Mouse (Mus musculus) C2C12 (cell line): ENCODE measurements around the gene Lrmda. TPM values are rescaled to one million over a fixed set of nuclear protein-coding genes. Genes with fewer than 3 reads are reported as not detected.

Experiments used
- H3K27me3 ChIP-seq: one replicate; pipeline ENCODE4 v1.6.1; 2011; ENCODE audit not compliant: control insufficient read depth, insufficient read depth, insufficient read length
- H3K36me3 ChIP-seq: one replicate; pipeline ENCODE4 v1.6.1; 2011; ENCODE audit not compliant: control insufficient read depth, insufficient read depth
- H3K4me3 ChIP-seq: one replicate; pipeline ENCODE4 v1.5.1; 2011; ENCODE audit warnings: mild to moderate bottlenecking, control low read depth; ENCODE audit not compliant: poor library complexity, insufficient read depth, severe bottlenecking
- H3K79me2 ChIP-seq: one replicate; pipeline ENCODE4 v1.6.1; 2011; ENCODE audit not compliant: control insufficient read depth, insufficient read depth
- H3K79me3 ChIP-seq: one replicate; pipeline ENCODE4 v1.6.1; 2011; ENCODE audit warnings: low read depth, control low read depth
- H3ac ChIP-seq: one replicate; pipeline ENCODE3; 2011; ENCODE audit warnings: low read depth; ENCODE audit not compliant: control insufficient read depth, insufficient read length
- CEBPB ChIP-seq: IDR thresholded peaks from one replicate; pipeline ENCODE4 v1.6.1; 2011; ENCODE audit warnings: low read depth, mild to moderate bottlenecking, control low read depth, moderate library complexity
- CTCF ChIP-seq: IDR thresholded peaks from one replicate; pipeline ENCODE4 v1.5.1; 2011; ENCODE audit not compliant: control insufficient read depth, insufficient read depth, insufficient read length
- FOSL1 ChIP-seq: IDR thresholded peaks from one replicate; pipeline ENCODE4 v1.8.0; 2011; ENCODE audit warnings: mild to moderate bottlenecking, low read length; ENCODE audit not compliant: poor library complexity, insufficient read depth, severe bottlenecking
- MAX ChIP-seq: IDR thresholded peaks from one replicate; pipeline ENCODE4 v1.6.1; 2011; ENCODE audit warnings: mild to moderate bottlenecking, control low read depth
- MYOD1 ChIP-seq: IDR thresholded peaks from one replicate; pipeline ENCODE4 v1.6.1; 2011; ENCODE audit warnings: low read depth; ENCODE audit not compliant: control insufficient read depth, insufficient read length
- MYOG ChIP-seq: IDR thresholded peaks from one replicate; pipeline ENCODE4 v1.6.1; 2011; ENCODE audit not compliant: control insufficient read depth, insufficient read length; ENCODE audit errors: extremely low read depth
- USF1 ChIP-seq: IDR thresholded peaks from one replicate; pipeline ENCODE4 v1.6.1; 2011; ENCODE audit warnings: low read depth, mild to moderate bottlenecking, control low read depth, moderate library complexity
- polyA plus RNA-seq: library from polyadenylated mRNA; unstranded; fragments of >200 nt; fragmentation: generic; extraction: Trizol; gene quantifications from one replicate; pipeline ENCODE4 v1.2.1, GENCODE M21; 2012; ENCODE audit warnings: missing spikeins

Gene Lrmda
- polyA plus RNA-seq, 1 experiment: not detected

DNA sequence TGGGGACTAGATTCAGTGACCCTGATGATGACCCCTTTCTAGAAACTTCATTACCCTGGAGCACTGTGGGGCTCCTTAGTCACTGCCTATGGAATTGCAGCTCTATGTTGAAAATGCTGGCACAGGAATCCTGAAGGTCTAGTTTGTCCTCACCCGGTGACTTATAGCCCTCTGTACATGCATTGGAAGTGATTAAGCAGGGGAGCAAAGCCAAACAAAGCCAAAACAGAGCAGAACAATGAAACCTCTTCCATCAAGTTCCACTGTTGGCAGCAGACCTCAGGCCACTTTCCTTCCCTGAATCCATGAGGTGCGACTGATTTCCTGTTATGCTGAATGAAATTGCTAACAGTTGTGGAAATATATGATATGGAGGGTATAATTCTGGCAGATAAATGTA, 578.0 kb downstream of the Lrmda start:
- no peaks in the 10 kb centered on the region for H3K27me3 ChIP-seq
- H3K79me3 ChIP-seq: no peaks in the 10 kb centered on the region
- TF ChIP-seq CEBPB (no peak), FOSL1 (no peak), MYOG (no peak), USF1 (no peak), CTCF (no peak)
- H3K4me3 ChIP-seq: no peak overlapping the region
- no peaks in the 10 kb centered on the region for H3K36me3 ChIP-seq
- no peak overlapping the region for H3ac ChIP-seq
- no peaks in the 10 kb centered on the region for H3K79me2 ChIP-seq

DNA sequence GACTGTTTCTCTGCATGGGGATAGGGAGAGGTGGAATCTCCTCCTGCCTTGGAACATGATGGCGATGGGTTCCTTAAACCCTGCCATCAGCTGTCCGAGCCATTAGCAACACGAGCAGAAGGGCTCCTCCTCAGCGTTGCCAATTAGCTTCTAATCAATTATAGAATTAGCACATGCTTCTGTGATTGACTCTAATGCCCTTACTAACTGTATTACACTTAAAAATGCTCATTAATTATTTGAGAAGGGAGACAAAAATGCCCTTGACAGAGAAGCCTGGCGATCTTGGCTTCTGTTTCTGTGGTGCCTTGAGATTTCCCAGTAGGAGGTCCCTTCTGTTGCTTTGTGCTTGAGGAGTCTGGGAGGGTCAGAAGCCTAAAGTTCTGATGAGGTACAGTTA, 579.1 kb downstream of the Lrmda start:
- TF ChIP-seq MYOD1: no peak
- no peak for TF ChIP-seq MYOG
- TF ChIP-seq FOSL1: no peak
- no peak for TF ChIP-seq CTCF
- TF ChIP-seq USF1: no peak
- no peak for TF ChIP-seq MAX
- TF ChIP-seq CEBPB: no peak
- H3K79me2 ChIP-seq: no peaks in the 10 kb centered on the region

DNA sequence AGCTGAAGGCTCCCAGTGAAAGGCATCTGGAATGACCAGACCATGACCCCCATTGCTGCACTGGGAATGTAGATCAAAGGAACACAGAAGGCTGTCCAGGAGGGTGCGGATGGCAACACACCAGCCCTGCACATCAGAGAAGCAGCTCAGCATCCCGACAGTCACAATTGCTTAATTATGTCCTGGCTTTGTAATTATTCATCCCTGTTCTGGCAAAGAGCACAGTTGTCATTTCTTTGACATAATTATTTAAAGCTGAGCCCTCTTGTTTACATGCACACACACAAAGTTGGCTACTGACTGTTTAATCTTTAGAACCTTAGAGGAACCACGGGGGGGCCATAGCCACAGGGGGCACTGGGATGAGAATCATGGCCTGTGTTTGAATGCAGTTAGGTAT, 580.7 kb downstream of the Lrmda start:
- Histone ChIP-seq H3ac (no peak overlapping the region), H3K79me2 (no peaks in the 10 kb centered on the region), H3K36me3 (no peaks in the 10 kb centered on the region), H3K79me3 (no peaks in the 10 kb centered on the region), H3K27me3 (no peaks in the 10 kb centered on the region), H3K4me3 (no peak overlapping the region)
- no peak for TF ChIP-seq MYOD1
- TF ChIP-seq MAX: no peak
- no peak for TF ChIP-seq USF1
- no peak for TF ChIP-seq FOSL1
- no peak for TF ChIP-seq CTCF
- no peak for TF ChIP-seq CEBPB

More for the DNA sequence above, 579.1 kb downstream of the Lrmda start:
- Histone ChIP-seq H3ac (no peak overlapping the region), H3K79me3 (no peaks in the 10 kb centered on the region), H3K27me3 (no peaks in the 10 kb centered on the region), H3K36me3 (no peaks in the 10 kb centered on the region), H3K4me3 (no peak overlapping the region)

DNA sequence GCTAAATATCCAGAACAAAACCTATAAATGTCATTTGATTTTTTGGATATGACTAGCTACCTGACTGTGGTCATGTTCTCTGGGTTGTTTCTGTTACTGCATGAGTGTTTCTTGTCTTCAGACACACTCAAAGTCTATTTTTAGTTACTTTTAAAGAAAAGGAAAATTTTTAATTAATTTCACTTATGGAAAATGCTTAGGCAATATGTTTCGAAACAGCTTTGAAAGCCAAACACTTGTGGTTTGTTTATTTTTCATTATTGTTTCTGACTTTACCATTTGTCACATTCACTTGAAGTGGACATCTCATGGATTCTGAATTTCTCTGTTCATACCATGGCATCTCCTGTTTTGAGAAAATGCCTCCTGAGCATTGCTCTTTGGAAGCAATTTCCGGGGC, 582.8 kb downstream of the Lrmda start:
- no peak for TF ChIP-seq USF1
- no peak for TF ChIP-seq FOSL1
- TF ChIP-seq MYOD1: no peak
- no peak for TF ChIP-seq CEBPB
- no peak for TF ChIP-seq CTCF
- no peak for TF ChIP-seq MAX
- TF ChIP-seq MYOG: no peak
- Histone ChIP-seq H3K4me3 (no peak overlapping the region), H3K79me3 (no peaks in the 10 kb centered on the region), H3K27me3 (no peaks in the 10 kb centered on the region), H3K36me3 (no peaks in the 10 kb centered on the region), H3K79me2 (no peaks in the 10 kb centered on the region), H3ac (no peak overlapping the region)

DNA sequence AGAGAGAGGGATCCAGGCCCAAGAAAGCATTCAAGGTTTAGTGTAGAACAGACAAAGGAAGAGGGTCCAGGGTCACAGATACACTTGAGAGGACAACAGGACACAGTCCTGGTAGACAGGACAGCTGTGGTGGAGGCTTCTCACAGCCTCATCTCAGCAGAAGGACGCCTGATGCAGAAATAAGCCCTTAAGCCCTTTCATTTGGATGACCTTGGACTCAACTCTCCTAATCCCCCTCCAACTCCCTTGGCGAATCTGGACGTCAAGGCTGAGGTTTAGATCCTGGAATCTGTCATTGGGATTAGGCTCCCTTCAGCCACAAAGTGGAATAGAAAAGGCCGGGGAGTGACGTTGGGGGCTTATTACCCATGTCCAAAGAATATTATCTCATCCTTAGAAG, 589.1 kb downstream of the Lrmda start:
- Histone ChIP-seq H3K79me3 (no peaks in the 10 kb centered on the region), H3K4me3 (no peak overlapping the region), H3ac (no peak overlapping the region), H3K79me2 (no peaks in the 10 kb centered on the region), H3K27me3 (no peaks in the 10 kb centered on the region), H3K36me3 (no peaks in the 10 kb centered on the region)
- TF ChIP-seq MYOD1: no peak
- TF ChIP-seq USF1: no peak
- no peak for TF ChIP-seq MYOG
- TF ChIP-seq MAX: no peak
- no peak for TF ChIP-seq CEBPB
- TF ChIP-seq FOSL1: no peak
- no peak for TF ChIP-seq CTCF
